Mouse (Mus musculus): ENCODE data around the gene Abcd2.
A peak's percentile ranks its signal among the peaks of the same experiment; 100 is the strongest.

The Abcd2 gene

GRCm38 (mm10) chr15:91161153-91161552, 30.4 kb downstream of the Abcd2 start:
- no peak for DNase-seq (ENCODE audit: low read depth)

- DNase-seq (ENCODE audit: low read depth), result no peak
Observed at GRCm38 (mm10) chr15:91153311-91153710, 38.3 kb downstream of the Abcd2 start.

DNA sequence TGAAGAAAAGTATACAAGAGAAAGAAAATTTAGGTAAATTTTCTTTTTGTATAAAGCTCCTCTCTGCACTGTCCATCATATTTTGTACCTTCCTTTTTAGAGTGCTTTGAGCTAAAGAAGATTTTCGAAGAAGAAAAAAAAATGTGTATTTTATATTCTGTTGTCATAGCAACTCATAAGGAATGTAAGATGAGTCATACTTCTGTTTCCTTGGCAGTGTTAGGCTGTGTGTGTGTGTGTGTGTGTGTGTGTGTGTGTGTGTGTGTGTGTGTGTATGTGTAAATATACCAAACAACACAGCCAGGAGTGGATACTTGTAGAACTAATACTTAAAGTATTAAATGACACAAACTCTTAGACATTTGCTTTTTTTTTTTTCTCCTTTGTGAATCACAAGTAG, 39.0 kb downstream of the Abcd2 start:
- no peak for DNase-seq (ENCODE audit: low read depth)

- DNase-seq (ENCODE audit: low read depth), result no peak
Observed at GRCm38 (mm10) chr15:91124584-91124983, 67.0 kb downstream of the Abcd2 start.

DNA sequence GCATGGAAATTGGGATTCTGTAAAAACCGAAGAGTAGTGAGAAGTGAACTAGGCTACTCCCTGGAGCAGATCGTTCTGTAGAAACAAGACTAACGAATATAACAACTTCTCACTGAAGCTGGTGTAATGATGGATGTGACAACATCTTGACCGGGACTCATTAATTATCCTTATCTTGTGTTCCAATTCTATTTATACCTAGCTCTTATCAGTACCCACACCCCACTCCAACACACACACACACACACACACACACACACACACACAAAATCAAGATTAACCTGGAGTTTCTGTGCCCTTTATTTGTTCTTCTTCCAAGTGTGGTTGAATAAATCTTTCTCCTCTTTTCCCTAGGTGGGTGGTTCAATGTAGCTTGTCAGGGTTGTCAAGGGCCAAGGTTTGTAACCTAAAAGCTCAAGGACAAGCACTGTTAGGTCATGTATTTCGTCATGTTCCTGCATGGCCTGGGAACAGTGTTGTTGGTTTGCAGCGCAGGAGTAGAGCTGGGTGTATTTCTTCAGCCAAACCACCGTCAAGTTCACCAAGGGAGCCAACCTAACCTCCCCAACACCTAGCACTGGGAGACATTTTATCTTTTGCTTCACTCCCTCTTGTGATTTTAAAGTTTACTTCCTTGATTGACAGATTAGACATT, 78.9 kb downstream of the Abcd2 start:
- no peak for DNase-seq (ENCODE audit: low read depth)

GRCm38 (mm10) chr15:91108102-91108659, 83.4 kb downstream of the Abcd2 start:
- no peak for DNase-seq (ENCODE audit: low read depth)

DNA sequence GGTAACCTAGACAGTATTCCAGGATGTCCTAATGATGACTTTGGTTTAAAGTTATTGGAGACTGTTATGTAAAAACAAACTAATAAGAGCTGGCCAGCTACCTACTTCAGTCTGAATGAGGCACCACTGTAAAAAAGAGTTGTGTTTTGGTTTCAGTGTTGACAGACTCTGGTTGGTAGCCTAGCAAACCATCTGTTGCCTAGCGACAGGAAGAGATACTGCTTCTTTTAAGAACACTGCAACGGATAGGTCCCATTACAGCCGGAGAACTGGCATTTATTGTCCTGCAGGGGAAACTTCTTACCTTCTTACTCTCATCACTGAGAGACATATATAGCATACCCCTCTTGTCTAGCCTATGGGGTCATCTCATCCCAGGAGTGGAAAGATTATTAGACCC, 86.7 kb downstream of the Abcd2 start:
- DNase-seq (ENCODE audit: low read depth), result no peak

DNA sequence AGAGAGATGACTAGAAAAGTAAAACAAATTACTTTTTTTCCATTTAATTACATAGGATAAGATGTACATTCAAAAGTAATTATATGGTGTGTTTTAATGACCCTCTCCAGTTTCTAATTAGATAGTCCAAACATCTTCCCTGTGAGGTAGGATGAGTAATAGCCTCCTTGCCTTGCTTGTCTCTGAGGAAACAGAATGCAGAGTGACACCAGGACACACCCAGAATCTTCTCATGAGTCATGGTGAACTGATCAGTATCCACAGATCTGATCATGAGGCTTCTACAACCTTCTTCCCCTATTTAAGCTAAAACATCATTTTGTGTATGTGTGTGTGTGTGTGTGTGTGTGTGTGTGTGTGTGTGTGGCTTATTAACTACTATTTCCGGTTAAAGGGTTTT, 87.3 kb downstream of the Abcd2 start:
- peak; percentile 1 for DNase-seq (ENCODE audit: low read depth)

DNA sequence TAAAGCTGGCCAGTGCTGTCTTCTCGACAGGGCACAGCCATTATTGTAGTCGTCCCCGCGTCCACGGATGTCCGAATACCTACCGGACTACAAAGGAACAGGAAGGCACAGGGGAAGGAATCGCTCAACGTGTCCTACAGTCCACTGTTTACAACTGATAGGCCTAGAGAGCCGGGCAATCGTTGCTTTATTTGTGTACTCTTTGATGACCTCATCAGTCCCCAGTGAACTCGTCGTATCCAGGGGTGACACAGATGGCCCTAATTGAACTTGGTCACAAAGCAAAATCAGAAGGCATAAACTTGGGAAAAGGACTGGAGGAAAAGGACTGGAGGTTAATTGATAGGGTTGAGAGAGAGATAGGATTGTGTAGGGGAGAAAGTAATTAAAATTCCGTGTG, 87.8 kb downstream of the Abcd2 start:
- no peak for DNase-seq (ENCODE audit: low read depth)

GRCm38 (mm10) chr15:91103305-91103704, 88.3 kb downstream of the Abcd2 start:
- DNase-seq (ENCODE audit: low read depth), result no peak

- no peak for DNase-seq (ENCODE audit: low read depth)
Observed at GRCm38 (mm10) chr15:91096606-91097005, 95.0 kb downstream of the Abcd2 start.
